Mouse (Mus musculus) limb, embryonic 14.5 days (tissue): ENCODE results near the gene Fbn1. TPM values are rescaled to one million over a fixed set of nuclear protein-coding genes. Genes with fewer than 3 reads are reported as not detected.

Source experiments
- ATAC-seq: fragments of 200-750 bp; cut with Nextera tagmentation; 2 replicates; pipeline ENCODE4 v1.8.0; 2017; ENCODE audit warnings: low read depth, moderate number of reproducible peaks, moderate TSS enrichment; ENCODE audit not compliant: low FRiP score
- DNase-seq: peaks from one replicate; pipeline ENCODE4 v3.0.0-alpha.2; 2015; ENCODE audit warnings: low spot score
- H3K27ac ChIP-seq: fragments of 300-500 bp; sonication (generic); replicated peaks from 2 replicates; pipeline ENCODE4 v1.5.1; 2014; ENCODE audit warnings: low read depth, mild to moderate bottlenecking, low read length, moderate library complexity, mixed read lengths
- H3K27me3 ChIP-seq: fragments of 300-500 bp; sonication (generic); 2 replicates; pipeline ENCODE4 v1.6.1; 2014; ENCODE audit warnings: low read length, mixed read lengths; ENCODE audit not compliant: control insufficient read depth, insufficient read depth
- H3K36me3 ChIP-seq: fragments of 300-500 bp; sonication (generic); 2 replicates; pipeline ENCODE4 v1.6.1; 2014; ENCODE audit warnings: mild to moderate bottlenecking, low read length, moderate library complexity, mixed read lengths; ENCODE audit not compliant: control insufficient read depth, insufficient read depth
- H3K4me1 ChIP-seq: fragments of 300-500 bp; sonication (generic); 2 replicates; pipeline ENCODE4 v1.6.1; 2014; ENCODE audit warnings: antibody characterized with exemption, low read length, mixed read lengths; ENCODE audit not compliant: control insufficient read depth, insufficient read depth
- H3K4me2 ChIP-seq: fragments of 300-500 bp; sonication (generic); replicated peaks from 2 replicates; pipeline ENCODE4 v1.6.1; 2014; ENCODE audit warnings: low read depth, mild to moderate bottlenecking, low read length, moderate library complexity; ENCODE audit not compliant: severe bottlenecking
- H3K4me3 ChIP-seq: fragments of 300-500 bp; sonication (generic); replicated peaks from 2 replicates; pipeline ENCODE4 v1.5.1; 2014; ENCODE audit warnings: low read length
- H3K9ac ChIP-seq: fragments of 300-500 bp; sonication (generic); 2 replicates; pipeline ENCODE4 v1.6.1; 2014; ENCODE audit warnings: mild to moderate bottlenecking, low read depth, low read length, moderate library complexity; ENCODE audit not compliant: severe bottlenecking
- H3K9me3 ChIP-seq: fragments of 300-500 bp; sonication (generic); 2 replicates; pipeline ENCODE4 v1.6.1; 2016; ENCODE audit warnings: low read length; ENCODE audit not compliant: control insufficient read depth
- POLR2A ChIP-seq: fragments of 200-500 bp; IDR thresholded peaks from 2 replicates; pipeline ENCODE4 v1.8.0; 2012; ENCODE audit warnings: inconsistent platforms, mild to moderate bottlenecking, moderate library complexity, borderline replicate concordance; ENCODE audit not compliant: insufficient read depth, insufficient read length; ENCODE audit errors: extremely low read depth
- WGBS: fragments of 180-500 bp; shearing (Covaris S2); extraction: QIAGEN DNeasy Blood & Tissue Kit; methylation state at CpG from one replicate; pipeline ENCODE4 v1.1.7; 2014; 5-methylcytosine and 5-hydroxymethylcytosine counted together
- polyA plus RNA-seq, 2 experiments: library from polyadenylated mRNA; depleted of rRNA in 1 of 2; stranded (reverse) in 1 of 2; unstranded in 1 of 2; fragments of >200 nt; fragmentation: Nextera tagmentation in 1 of 2; extraction: Ambion mirVana in 1 of 2; gene quantifications; 2 replicates each; pipeline versions ENCODE4 v1.2.1 to v1.2.3; 2012 to 2014

Fbn1 gene
- polyA plus RNA-seq, 2 experiments: 31.4 to 49.4 TPM

GRCm38 (mm10) chr2:125501526-125501925 is 6.3 kb downstream of the Fbn1 start:
- ATAC-seq (no peak), DNase-seq (no peak)
- Histone ChIP-seq H3K9ac (no peak overlapping the region), H3K9me3 (no peaks in the 10 kb centered on the region), H3K27ac (no peak overlapping the region), H3K4me1 (peaks cover 5% of the 10 kb centered on the region; the same call in 1 of the 2 replicates), H3K4me2 (no peak overlapping the region), H3K36me3 (peaks cover 24% of the 10 kb centered on the region), H3K4me3 (no peak overlapping the region), H3K27me3 (no peaks in the 10 kb centered on the region; the same call in 1 of the 2 replicates)
- TF ChIP-seq POLR2A: no peak

DNA sequence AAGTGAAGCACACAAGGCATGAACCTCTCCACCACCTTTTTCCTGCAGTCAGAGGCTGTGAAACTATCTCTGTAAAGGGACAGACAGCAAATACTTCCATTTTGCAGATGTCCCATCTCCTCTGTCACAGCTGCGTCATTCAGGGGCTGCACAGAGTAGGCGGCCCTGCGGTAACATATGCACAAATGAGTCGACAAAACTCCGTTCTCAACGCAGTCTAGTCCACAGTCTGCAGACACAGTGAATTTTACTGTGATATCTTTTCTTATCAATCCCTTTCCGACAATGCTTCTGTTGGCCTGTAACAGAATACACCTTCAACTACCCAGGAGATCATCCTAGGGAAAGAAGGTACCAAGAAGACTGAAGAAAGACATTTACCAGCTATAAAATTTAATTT is 9.6 kb downstream of the Fbn1 start:
- Histone ChIP-seq H3K4me2 (no peak overlapping the region), H3K4me1 (no peaks in the 10 kb centered on the region), H3K27me3 (peaks cover 12% of the 10 kb centered on the region; the same call in 1 of the 2 replicates), H3K9ac (no peak overlapping the region), H3K4me3 (no peak overlapping the region), H3K9me3 (no peaks in the 10 kb centered on the region), H3K36me3 (peaks cover 40% of the 10 kb centered on the region), H3K27ac (no peak overlapping the region)
- DNase-seq: no peak
- TF ChIP-seq POLR2A: no peak
- WGBS: 94% methylated on average over 7 of the region's 7 CpGs
- no peak for ATAC-seq

DNA sequence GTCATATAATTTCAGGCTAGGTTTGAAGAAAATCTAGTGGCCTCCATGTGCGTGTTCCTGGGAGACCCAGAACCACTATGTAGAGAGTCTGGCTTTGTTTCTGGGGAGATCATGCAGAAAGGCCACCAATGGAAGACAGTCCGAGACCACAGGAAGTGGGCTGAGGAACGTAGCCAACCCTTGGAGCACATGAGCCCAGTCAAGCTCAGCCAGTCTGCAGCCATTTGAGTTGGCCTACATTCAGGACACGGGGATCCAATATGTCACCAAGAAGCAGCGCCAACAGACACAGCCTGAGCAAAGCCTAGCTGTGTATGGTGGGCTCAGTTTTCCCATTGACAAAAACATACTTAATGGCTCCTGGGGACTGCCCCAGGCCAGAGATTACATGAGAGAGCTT is 11.1 kb downstream of the Fbn1 start:
- WGBS: 85% methylated on average over 5 of the region's 5 CpGs
- DNase-seq (no peak), ATAC-seq (no peak)
- Histone ChIP-seq H3K4me2 (no peak overlapping the region), H3K9me3 (no peaks in the 10 kb centered on the region), H3K36me3 (peaks cover 29% of the 10 kb centered on the region), H3K27me3 (peaks cover 12% of the 10 kb centered on the region; the same call in 1 of the 2 replicates), H3K9ac (no peak overlapping the region), H3K4me3 (no peak overlapping the region), H3K4me1 (peaks cover 11% of the 10 kb centered on the region), H3K27ac (no peak overlapping the region)
- TF ChIP-seq POLR2A: no peak

- Histone ChIP-seq H3K4me3 (no peak overlapping the region), H3K9ac (no peak overlapping the region), H3K27me3 (peaks cover 12% of the 10 kb centered on the region; the same call in 1 of the 2 replicates), H3K36me3 (peaks cover 27% of the 10 kb centered on the region), H3K4me1 (peaks cover 11% of the 10 kb centered on the region), H3K9me3 (no peaks in the 10 kb centered on the region), H3K4me2 (no peak overlapping the region), H3K27ac (no peak overlapping the region)
- no peak for TF ChIP-seq POLR2A
- WGBS: 84% methylated on average over 20 of the region's 20 CpGs
- ATAC-seq (no peak), DNase-seq (no peak)
Observed at GRCm38 (mm10) chr2:125494831-125495812, 12.7 kb downstream of the Fbn1 start.

- DNase-seq (no peak), ATAC-seq (no peak)
- H3K9ac ChIP-seq: no peak overlapping the region
- peaks cover 12% of the 10 kb centered on the region; the same call in 1 of the 2 replicates for H3K27me3 ChIP-seq
- H3K36me3 ChIP-seq: peaks cover 27% of the 10 kb centered on the region
- no peak overlapping the region for H3K27ac ChIP-seq
- WGBS: 95% methylated on average over 2 of the region's 2 CpGs
- H3K4me2 ChIP-seq: no peak overlapping the region
- H3K4me1 ChIP-seq: peaks cover 11% of the 10 kb centered on the region
- no peak overlapping the region for H3K4me3 ChIP-seq
- no peaks in the 10 kb centered on the region for H3K9me3 ChIP-seq
- no peak for TF ChIP-seq POLR2A
Observed at GRCm38 (mm10) chr2:125494291-125494690, 13.5 kb downstream of the Fbn1 start.
